31 mouse cellular contexts compared by ENCODE assay signal in genomic region chr14:51142568-51142967, GRCm38 (mm10). TPM values are rescaled to one million over a fixed set of nuclear protein-coding genes. Genes with fewer than 3 reads are reported as not detected.
DNase-seq lines count a peak whose midpoint lies in the region; ATAC-seq lines count a peak whose summit lies in the region.
"Had no signal": no experiment of that assay in that cellular context is flagged by ENCODE, and none has a peak within 500 bp of the region (broad histone marks: within the 10 kb centered on the region; RNA-seq: fewer than 3 reads in every experiment).

No protein-coding gene starts in this region.

- ATAC-seq in heart, embryonic 11.5 days (replicated peaks; ENCODE audit: insufficient number of reproducible peaks, low FRiP score, low TSS enrichment) = 0 out of 2 replicates have a peak, but pooled peaks have one; percentile 18
- ATAC-seq in erythroblast, adult 5-6 weeks (replicated peaks; ENCODE audit: low FRiP score, poor library complexity, severe bottlenecking) = peak; percentile 73
- peak; percentile 92 for ATAC-seq in liver, embryonic 13.5 days (ENCODE audit: low read depth)
- ATAC-seq in megakaryocyte-erythroid progenitor cell, adult 5-6 weeks (replicated peaks; ENCODE audit: low FRiP score, low TSS enrichment, poor library complexity, severe bottlenecking) = peak; percentile 85
- ATAC-seq: hindbrain, postnatal 0 days; midbrain, embryonic 13.5 days had no signal

- no peak overlapping the region for H3K4me2 ChIP-seq in heart, embryonic 11.5 days
- peak overlapping the region; percentile 30 for H3K4me2 ChIP-seq in liver, embryonic 13.5 days
- H3K4me2 ChIP-seq: forebrain, embryonic 12.5 days; heart, embryonic 12.5 days; midbrain, embryonic 13.5 days; neural tube, embryonic 12.5 days had no signal

- 0 out of 2 replicates have a peak, but pooled peaks cover 4% of the 10 kb centered on the region for H3K4me1 ChIP-seq in heart, embryonic 11.5 days (ENCODE audit: control insufficient read depth, insufficient read depth, low read length)
- peaks cover 76% of the 10 kb centered on the region for H3K4me1 ChIP-seq in liver, embryonic 13.5 days (replicated peaks)
- H3K4me1 ChIP-seq: midbrain, embryonic 13.5 days had no signal

- no peak overlapping the region for H3K9ac ChIP-seq in heart, embryonic 11.5 days (ENCODE audit: low read depth, low read length)
- H3K9ac ChIP-seq in liver, embryonic 13.5 days = peak overlapping the region; percentile 56; the same call in 1 of the 2 replicates
- H3K9ac ChIP-seq: forebrain, embryonic 12.5 days; heart, embryonic 12.5 days; midbrain, embryonic 13.5 days; neural tube, embryonic 12.5 days had no signal

- 76% methylated on average over 3 of the region's 3 CpGs for WGBS in heart, embryonic 11.5 days (ENCODE audit: insufficient replicate concordance)
- 38% methylated on average over 3 of the region's 3 CpGs for WGBS in liver, embryonic 13.5 days (ENCODE audit: insufficient replicate concordance)

- no peak overlapping the region for H3K27ac ChIP-seq in heart, embryonic 11.5 days (ENCODE audit: low read depth, low read length)
- H3K27ac ChIP-seq in liver, embryonic 13.5 days = peak overlapping the region; percentile 91
- H3K27ac ChIP-seq: embryonic facial prominence, embryonic 10.5 days; forebrain, embryonic 12.5 days; hindbrain, postnatal 0 days; midbrain, embryonic 13.5 days; neural tube, embryonic 12.5 days had no signal

- H3K9me3 ChIP-seq in heart, embryonic 11.5 days (replicated peaks; ENCODE audit: control insufficient read depth, low read length) = no peaks in the 10 kb centered on the region
- H3K9me3 ChIP-seq in liver, embryonic 13.5 days (replicated peaks) = no peaks in the 10 kb centered on the region
- H3K9me3 ChIP-seq: embryonic facial prominence, embryonic 10.5 days; forebrain, embryonic 12.5 days; heart, embryonic 12.5 days; midbrain, embryonic 13.5 days; neural tube, embryonic 12.5 days had no signal

- no peak for DNase-seq in heart, postnatal 4 days
- DNase-seq in liver, embryonic 13.5 days = peak; percentile 59
- DNase-seq in embryo, embryonic 10.5 days (ENCODE audit: low spot score) = no peak
- DNase-seq in kidney, postnatal 4 days = no peak
- DNase-seq: adrenal gland, postnatal 14 days; cerebellum, adult 9-11 months; kidney, adult 11 months; lung, adult 18-20 months; lung, postnatal 10 days; thymus, postnatal 36 days had no signal

- H3K36me3 ChIP-seq in heart, embryonic 11.5 days (ENCODE audit: control insufficient read depth, insufficient read depth, low read length) = no peaks in the 10 kb centered on the region
- no peaks in the 10 kb centered on the region for H3K36me3 ChIP-seq in liver, embryonic 13.5 days
- H3K36me3 ChIP-seq: embryonic facial prominence, embryonic 10.5 days; forebrain, embryonic 12.5 days; heart, embryonic 12.5 days; midbrain, embryonic 13.5 days; neural tube, embryonic 12.5 days had no signal

- H3K27me3 ChIP-seq in heart, embryonic 11.5 days (ENCODE audit: control insufficient read depth, insufficient read depth, low read length) = no peaks in the 10 kb centered on the region
- H3K27me3 ChIP-seq in liver, embryonic 13.5 days = no peaks in the 10 kb centered on the region
- H3K27me3 ChIP-seq: forebrain, embryonic 12.5 days; heart, embryonic 12.5 days; midbrain, embryonic 13.5 days; neural tube, embryonic 12.5 days had no signal

- no peak overlapping the region for H3K4me3 ChIP-seq in heart, embryonic 11.5 days (ENCODE audit: low read depth, low read length)
- no peak overlapping the region for H3K4me3 ChIP-seq in liver, embryonic 13.5 days (replicated peaks)
- H3K4me3 ChIP-seq: embryonic facial prominence, embryonic 10.5 days; forebrain, embryonic 12.5 days; heart, embryonic 12.5 days; midbrain, embryonic 13.5 days; neural tube, embryonic 12.5 days had no signal

RNA-seq across cellular contexts. Expression of gene Rnase1, which starts 4.0 kb away (rescaled TPM):
- polyA plus RNA-seq in heart, embryonic 11.5 days (2014; fragmentation: Nextera tagmentation; extraction: Ambion mirVana) = not detected in 2 replicates
- total RNA-seq in heart, postnatal 4 days (2021) = under 1 TPM; 0.55 to 0.99 TPM
- 2.1 TPM in 1 of 2 replicates, not detected in the other for total RNA-seq in erythroblast, adult 5-6 weeks (2015; ENCODE audit: low replicate concordance)
- not detected in 2 replicates for total RNA-seq in erythroblast, adult 5-6 weeks (2017; ENCODE audit: low replicate concordance)
- 0.12 TPM in 1 of 2 replicates, not detected in the other for polyA plus RNA-seq in liver, embryonic 13.5 days (2015; fragmentation: Nextera tagmentation; extraction: Ambion mirVana)
- total RNA-seq in megakaryocyte-erythroid progenitor cell, adult 5-6 weeks (2014; fragmentation: Nextera tagmentation) = not detected in 2 replicates
- total RNA-seq in megakaryocyte-erythroid progenitor cell, adult 5-6 weeks (2017) = not detected in 2 replicates
- total RNA-seq: adrenal gland, postnatal 14 days; common myeloid progenitor, adult 5-6 weeks; gastrocnemius, adult 8-10 months; megakaryocyte, adult 5-6 weeks had no signal
- polyA plus RNA-seq: embryonic facial prominence, embryonic 10.5 days; forebrain, embryonic 12.5 days; heart, embryonic 12.5 days; hindbrain, embryonic 11.5 days; midbrain, embryonic 13.5 days had no signal

RNA-seq across cellular contexts. Expression of gene Rnase6, which starts 18.9 kb away (rescaled TPM):
- not detected in 2 replicates for polyA plus RNA-seq in heart, embryonic 11.5 days (2014; fragmentation: Nextera tagmentation; extraction: Ambion mirVana)
- total RNA-seq in heart, postnatal 4 days (2021) = under 1 TPM; 0.34 to 0.69 TPM
- 8.1 and 47.2 TPM in 2 replicates for total RNA-seq in erythroblast, adult 5-6 weeks (2015; ENCODE audit: low replicate concordance)
- total RNA-seq in erythroblast, adult 5-6 weeks (2017; ENCODE audit: low replicate concordance) = 9.5 and 15.7 TPM in 2 replicates
- 2.6 and 2.7 TPM in 2 replicates for polyA plus RNA-seq in liver, embryonic 13.5 days (2015; fragmentation: Nextera tagmentation; extraction: Ambion mirVana)
- 2.8 and 14.6 TPM in 2 replicates for total RNA-seq in megakaryocyte-erythroid progenitor cell, adult 5-6 weeks (2014; fragmentation: Nextera tagmentation)
- total RNA-seq in megakaryocyte-erythroid progenitor cell, adult 5-6 weeks (2017) = 14.8 and 44.0 TPM in 2 replicates
- total RNA-seq: gastrocnemius, adult 8-10 months had no signal
- polyA plus RNA-seq: embryonic facial prominence, embryonic 10.5 days; hindbrain, embryonic 11.5 days had no signal

RNA-seq across cellular contexts. Expression of gene Rnase2b, which starts 19.5 kb away (rescaled TPM):
- not detected in 2 replicates for polyA plus RNA-seq in heart, embryonic 11.5 days (2014; fragmentation: Nextera tagmentation; extraction: Ambion mirVana)
- total RNA-seq in heart, postnatal 4 days (2021) = not detected
- not detected in 2 replicates for total RNA-seq in erythroblast, adult 5-6 weeks (2015; ENCODE audit: low replicate concordance)
- 1.3 TPM in 1 of 2 replicates, not detected in the other for total RNA-seq in erythroblast, adult 5-6 weeks (2017; ENCODE audit: low replicate concordance)
- not detected in 2 replicates for polyA plus RNA-seq in liver, embryonic 13.5 days (2015; fragmentation: Nextera tagmentation; extraction: Ambion mirVana)
- not detected in 2 replicates for total RNA-seq in megakaryocyte-erythroid progenitor cell, adult 5-6 weeks (2014; fragmentation: Nextera tagmentation)
- total RNA-seq in megakaryocyte-erythroid progenitor cell, adult 5-6 weeks (2017) = not detected in 2 replicates
- total RNA-seq: adrenal gland, postnatal 14 days; common myeloid progenitor, adult 5-6 weeks; gastrocnemius, adult 8-10 months; heart, postnatal 10 days; hindbrain, postnatal 0 days; layer of hippocampus, postnatal 14 days had no signal
- polyA plus RNA-seq: embryonic facial prominence, embryonic 10.5 days; forebrain, embryonic 12.5 days; frontal cortex, adult 2 months; gonadal fat pad, adult 2 months; heart, embryonic 12.5 days; hindbrain, embryonic 11.5 days; hindbrain, postnatal 0 days; kidney, embryonic 16.5 days; large intestine, adult 2 months; limb, embryonic 11.5 days; midbrain, embryonic 13.5 days; neural tube, embryonic 12.5 days; spleen, adult 2 months had no signal

RNA-seq across cellular contexts. Expression of gene Eddm3b, which starts 28.3 kb away (rescaled TPM):
- not detected in 2 replicates for polyA plus RNA-seq in heart, embryonic 11.5 days (2014; fragmentation: Nextera tagmentation; extraction: Ambion mirVana)
- total RNA-seq in heart, postnatal 4 days (2021) = not detected
- not detected in 2 replicates for total RNA-seq in erythroblast, adult 5-6 weeks (2015; ENCODE audit: low replicate concordance)
- total RNA-seq in erythroblast, adult 5-6 weeks (2017; ENCODE audit: low replicate concordance) = not detected in 2 replicates
- not detected in 2 replicates for polyA plus RNA-seq in liver, embryonic 13.5 days (2015; fragmentation: Nextera tagmentation; extraction: Ambion mirVana)
- total RNA-seq in megakaryocyte-erythroid progenitor cell, adult 5-6 weeks (2014; fragmentation: Nextera tagmentation) = not detected in 2 replicates
- total RNA-seq in megakaryocyte-erythroid progenitor cell, adult 5-6 weeks (2017) = not detected in 2 replicates
- total RNA-seq: adrenal gland, postnatal 14 days; common myeloid progenitor, adult 5-6 weeks; gastrocnemius, adult 8-10 months; heart, postnatal 10 days; hindbrain, postnatal 0 days; layer of hippocampus, postnatal 14 days; megakaryocyte, adult 5-6 weeks had no signal
- polyA plus RNA-seq: forebrain, embryonic 12.5 days; frontal cortex, adult 2 months; heart, embryonic 12.5 days; hindbrain, postnatal 0 days; large intestine, adult 2 months; limb, embryonic 11.5 days; midbrain, embryonic 13.5 days; neural tube, embryonic 12.5 days; spleen, adult 2 months had no signal

RNA-seq across cellular contexts. Expression of gene Ang, which starts 51.6 kb away (rescaled TPM):
- 2.1 and 2.8 TPM in 2 replicates for polyA plus RNA-seq in heart, embryonic 11.5 days (2014; fragmentation: Nextera tagmentation; extraction: Ambion mirVana)
- total RNA-seq in heart, postnatal 4 days (2021) = 1 to 10 TPM; 2.2 to 3.3 TPM
- total RNA-seq in erythroblast, adult 5-6 weeks (2015; ENCODE audit: low replicate concordance) = 1.9 TPM in 1 of 2 replicates, not detected in the other
- total RNA-seq in erythroblast, adult 5-6 weeks (2017; ENCODE audit: low replicate concordance) = 1.3 TPM in 1 of 2 replicates, not detected in the other
- polyA plus RNA-seq in liver, embryonic 13.5 days (2015; fragmentation: Nextera tagmentation; extraction: Ambion mirVana) = 3.7 and 4.6 TPM in 2 replicates
- total RNA-seq in megakaryocyte-erythroid progenitor cell, adult 5-6 weeks (2014; fragmentation: Nextera tagmentation) = not detected in 2 replicates
- not detected in 2 replicates for total RNA-seq in megakaryocyte-erythroid progenitor cell, adult 5-6 weeks (2017)

Comparison
In these comparisons a context has a peak if more than half of its experiments do, and no peak if none do; other contexts are left out.
1. ATAC-seq: peak in every context shown above with its lines; median percentile 92 in liver, embryonic 13.5 days; 85 in megakaryocyte-erythroid progenitor cell, adult 5-6 weeks; 73 in erythroblast, adult 5-6 weeks; 18 in heart, embryonic 11.5 days.